Mouse (Mus musculus) cerebellum, postnatal 36 days (tissue): ENCODE results near the gene Cyp2g1.
"Not testable (repeated sequence)": the region's sequence is repeated elsewhere in the genome, so short reads cannot be mapped to it uniquely, and the experiment has no call there.

ENCODE experiments used
- DNase-seq, 2 experiments: peaks; one replicate each; pipeline ENCODE4 v3.0.0; 2021 to 2022; ENCODE audit warnings: mixed read lengths in 2 of 2

Cyp2g1 gene

DNA sequence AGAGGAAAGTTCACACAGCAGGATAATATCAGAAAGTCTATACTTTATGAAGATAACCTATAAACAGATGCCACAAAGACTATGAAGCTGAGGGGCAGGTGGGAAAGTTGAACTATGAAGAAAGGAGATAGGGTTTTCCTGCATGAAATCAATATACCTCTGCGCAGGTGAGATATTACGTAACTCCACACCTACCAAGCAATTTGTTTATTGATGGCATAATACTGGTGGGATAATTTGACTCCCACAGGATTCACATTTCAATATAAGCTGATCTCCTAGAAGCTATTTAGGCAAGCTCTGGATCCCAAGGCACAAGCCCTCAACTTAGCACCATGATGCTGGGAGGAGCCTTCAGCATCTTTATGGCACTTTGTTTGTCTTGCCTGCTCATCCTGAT, at the start of gene Cyp2g1:
Gene Cyp2g1 (plus strand): TSS at position 301 of the 400 bp plus-strand sequence.
- DNase-seq = no peak

DNA sequence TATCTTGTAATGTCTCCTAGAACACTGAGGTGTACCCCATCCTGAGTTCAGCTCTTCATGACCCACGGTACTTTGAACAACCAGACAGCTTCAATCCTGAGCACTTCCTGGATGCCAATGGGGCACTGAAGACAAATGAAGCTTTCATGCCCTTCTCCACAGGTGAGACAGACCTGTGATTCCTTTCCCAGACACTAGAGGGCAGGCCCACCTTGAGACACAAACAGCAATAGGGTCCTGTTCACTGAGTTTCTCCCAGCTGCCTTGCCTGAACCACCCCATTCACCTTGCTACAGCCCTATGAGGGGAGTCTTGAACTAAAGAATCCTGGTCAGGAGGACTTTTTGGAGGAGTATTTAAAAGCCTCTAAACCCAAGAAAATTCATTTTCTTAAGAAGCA, 41.6 kb upstream of the Cyp2g1 start:
- DNase-seq = no peak

DNA sequence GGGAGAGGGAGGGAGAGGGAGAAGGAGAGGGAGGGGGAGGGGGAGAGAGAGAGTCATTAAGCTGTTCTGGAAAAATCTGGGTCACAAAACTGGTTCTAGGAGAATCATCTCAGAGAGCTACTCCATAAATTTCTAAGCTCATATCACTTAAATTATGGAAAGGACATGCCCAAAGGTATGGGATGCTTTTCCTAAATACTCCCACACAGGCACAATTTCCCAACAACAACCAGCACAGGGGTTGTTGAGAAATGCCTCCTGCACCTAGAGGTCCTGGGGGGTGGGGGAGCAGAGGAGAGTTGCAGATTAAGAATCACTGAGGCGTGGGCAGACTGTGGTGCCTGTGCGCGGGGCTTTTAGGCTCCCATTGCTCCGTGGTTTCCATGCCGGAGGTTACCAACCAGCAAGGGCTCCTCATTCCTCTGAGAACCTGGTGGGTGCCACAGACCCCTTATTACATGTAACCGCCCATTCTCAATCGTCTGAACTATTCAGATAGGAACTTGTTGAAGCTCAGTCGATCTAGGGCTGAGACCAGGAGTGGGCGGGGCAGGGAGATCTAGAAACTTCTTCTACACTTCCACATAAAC, 38.7 kb upstream of the Cyp2g1 start:
- DNase-seq = no peak

DNA sequence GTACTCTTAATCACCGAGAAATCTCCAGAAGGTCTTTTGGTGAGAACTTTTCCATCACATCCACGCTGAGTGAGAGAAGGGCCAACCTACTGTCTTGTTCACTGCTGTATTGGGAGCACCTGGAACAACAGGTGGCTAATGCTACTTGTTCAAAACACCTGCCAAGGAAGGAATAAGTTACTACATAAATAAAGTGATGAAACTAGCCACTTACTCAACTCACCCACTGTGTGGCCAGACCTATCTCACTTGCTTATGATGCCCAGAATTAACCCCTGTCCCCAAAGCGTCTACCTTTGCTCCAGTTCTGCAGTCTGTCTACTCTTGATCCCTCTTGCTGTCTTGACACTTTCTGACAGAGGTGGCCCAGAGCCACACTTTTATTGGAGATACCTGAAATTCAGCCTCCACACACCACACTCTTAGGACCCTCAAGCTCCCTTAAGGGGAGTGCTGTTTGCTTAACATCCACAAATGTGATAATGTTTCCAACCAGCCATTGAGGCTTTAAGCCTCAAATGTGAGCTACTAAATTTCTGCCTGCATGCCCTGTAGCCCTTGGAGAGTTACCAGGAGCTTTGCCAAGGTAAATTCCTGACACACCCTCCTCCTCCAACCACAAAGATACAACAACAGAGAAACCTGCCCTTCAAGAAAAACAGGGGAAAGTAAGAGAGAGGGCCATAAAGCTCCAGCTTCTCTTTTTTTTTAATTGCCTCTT, 35.7 kb upstream of the Cyp2g1 start:
- DNase-seq = no peak

DNA sequence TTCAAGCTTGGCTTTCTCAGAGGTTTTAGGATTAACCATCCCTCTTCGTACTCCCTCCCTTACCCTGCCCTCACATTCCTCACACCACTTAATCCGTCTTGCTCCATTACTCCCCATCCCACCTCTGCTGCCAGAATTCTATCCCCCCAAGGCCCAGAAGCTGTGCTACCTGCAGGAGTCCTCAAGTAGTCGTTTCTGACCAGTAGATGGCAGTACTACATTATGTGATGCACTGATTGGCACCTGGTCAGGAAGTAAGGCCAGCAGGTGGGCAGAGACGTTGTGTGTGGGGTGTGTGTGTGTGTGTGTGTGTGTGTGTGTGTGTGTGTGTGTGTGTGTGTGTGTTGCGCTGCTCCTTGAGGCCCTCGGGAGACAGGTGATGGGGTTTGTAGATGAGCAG, 32.8 kb upstream of the Cyp2g1 start:
- DNase-seq = no peak

DNA sequence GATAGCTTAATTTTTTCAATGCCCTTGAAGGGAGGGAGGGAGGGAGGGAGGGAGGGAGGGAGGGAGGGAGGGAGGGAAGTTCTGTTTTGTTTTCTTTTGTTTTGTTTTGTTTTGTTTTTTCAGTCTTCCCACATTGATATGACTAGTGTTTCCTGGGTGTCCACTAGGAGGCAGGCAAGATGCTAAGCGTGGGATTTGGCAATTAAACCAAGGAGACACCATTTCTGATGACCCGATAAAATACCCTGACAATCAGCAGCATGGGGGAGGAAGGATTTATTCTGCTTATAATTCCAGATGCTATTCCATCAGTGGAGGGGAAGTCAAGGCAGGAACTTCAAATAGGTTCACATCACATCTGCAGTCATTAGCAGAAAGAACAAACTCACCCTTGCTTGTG, 30.9 kb upstream of the Cyp2g1 start:
- no peak for DNase-seq

DNA sequence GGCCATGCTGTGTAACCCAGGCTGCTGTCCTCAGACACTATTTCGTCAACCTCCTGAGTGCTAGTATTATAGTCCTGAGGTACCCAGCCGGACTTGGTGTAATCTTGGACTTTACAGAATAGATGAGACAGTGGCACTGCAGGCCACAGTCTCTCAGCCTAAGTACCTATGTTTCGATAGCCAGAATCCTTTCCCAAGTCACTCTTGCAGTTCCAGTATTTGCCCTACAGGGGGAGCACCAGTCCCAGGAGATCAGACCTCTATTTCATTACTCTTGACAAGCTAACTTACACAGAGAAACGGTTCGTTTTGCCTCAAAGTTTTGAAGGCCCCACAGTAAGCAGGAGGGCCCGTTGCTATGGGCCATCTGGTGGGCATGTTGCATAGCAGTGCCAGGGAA, 30.2 kb upstream of the Cyp2g1 start:
- peak in 1 of 2 experiments; percentile 3 for DNase-seq

DNA sequence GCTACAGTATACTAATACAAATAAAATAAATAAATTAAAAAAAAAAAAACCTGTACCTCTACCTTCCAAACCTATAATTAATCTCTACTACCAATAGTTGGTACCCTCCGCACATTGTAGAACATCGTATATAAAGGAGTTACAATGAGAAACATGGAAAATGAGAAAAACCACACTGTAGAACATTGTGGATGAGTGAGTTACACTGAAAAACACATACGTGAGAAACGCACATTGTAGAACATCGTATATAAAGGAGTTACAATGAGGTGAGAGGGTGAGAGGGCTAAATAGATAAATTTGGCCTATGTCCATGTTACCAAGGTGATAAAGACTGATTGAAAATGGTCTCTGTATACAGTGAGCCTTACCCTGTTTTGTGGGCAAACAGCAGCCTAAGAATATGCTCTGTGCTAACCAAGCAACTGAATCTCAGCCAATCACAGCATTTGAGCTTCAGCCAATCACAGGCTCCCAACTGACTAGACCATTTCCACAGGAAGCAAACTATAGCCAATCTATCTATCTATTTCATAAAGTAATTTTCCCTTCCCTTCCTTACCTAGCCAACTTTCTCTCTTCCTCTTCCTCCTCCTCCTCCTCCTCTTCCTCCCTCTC, 28.8 kb upstream of the Cyp2g1 start:
- DNase-seq = no peak

DNA sequence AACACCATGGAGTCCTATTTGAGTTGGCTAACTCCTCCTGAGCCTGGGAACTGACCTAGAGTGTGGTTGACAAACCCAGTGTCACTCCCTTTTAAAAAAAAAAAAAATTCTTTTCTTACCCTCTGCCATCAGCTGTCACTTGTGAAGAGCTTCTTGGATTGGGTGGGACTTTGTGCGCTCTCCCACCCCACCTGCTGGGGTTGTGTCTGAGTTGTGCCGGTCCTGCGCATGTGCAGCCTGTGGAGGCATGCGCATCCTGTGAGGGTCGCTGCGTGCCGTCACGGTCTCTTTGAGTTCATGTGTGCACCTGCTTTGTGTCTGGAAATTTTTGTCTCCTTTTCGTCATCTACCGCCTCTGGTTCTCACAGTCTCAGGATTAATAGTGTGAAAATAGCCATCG, 28.2 kb upstream of the Cyp2g1 start:
- no peak for DNase-seq

DNA sequence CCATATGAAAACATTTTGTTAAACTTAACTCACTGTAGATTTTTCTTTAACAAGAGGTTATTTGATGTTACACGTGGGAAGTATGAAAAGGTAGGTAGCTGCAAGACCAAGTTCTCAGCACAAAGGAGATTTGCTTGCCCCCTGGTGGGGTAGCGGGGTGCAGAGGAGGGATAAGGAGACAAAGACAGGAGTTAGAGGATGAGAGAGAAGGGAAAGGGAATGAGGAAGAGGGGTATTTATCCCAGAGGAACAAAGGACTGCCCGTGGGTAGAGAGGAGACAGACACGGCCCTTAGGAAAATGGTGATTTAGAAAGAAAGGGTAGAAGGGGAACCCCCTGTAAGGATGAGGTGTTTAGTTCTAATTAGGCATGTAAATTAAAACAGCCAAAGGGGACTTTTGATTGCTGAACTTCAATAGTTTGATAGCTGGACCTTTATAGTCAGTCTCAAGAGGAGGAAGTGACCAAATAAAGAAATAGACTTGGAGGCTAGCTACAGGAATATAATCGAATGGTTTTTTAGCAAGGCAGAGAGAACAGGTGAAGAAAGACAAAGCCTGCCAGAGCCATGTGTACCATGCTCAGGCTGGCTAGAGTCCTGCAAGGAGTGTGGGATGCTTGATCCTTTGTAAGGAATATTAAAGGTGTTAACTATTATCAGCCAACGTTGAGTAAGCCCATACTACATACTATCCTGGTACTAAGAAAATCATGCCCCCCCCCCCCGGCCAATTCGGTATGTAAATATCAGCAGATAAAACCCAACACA, 27.5 kb upstream of the Cyp2g1 start:
- no peak for DNase-seq

DNA sequence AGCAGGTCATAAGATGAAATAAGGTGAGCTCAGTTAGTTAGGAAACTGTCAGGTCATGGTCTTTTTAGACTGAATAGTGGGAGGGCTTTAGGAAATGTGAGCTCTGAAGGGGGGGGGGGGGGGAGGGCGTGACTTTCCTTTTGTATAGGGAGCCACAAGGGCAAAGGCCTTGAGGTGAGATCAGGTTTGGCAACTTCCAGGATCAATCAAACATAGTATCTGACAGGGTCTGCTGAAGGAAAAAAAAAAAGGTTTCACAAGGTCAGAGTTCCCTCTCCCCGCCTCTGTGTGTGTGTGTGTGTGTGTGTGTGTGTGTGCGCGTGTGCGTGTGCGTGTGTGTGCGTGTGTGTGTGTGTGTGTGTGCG, 26.9 kb upstream of the Cyp2g1 start:
- DNase-seq = no peak

DNA sequence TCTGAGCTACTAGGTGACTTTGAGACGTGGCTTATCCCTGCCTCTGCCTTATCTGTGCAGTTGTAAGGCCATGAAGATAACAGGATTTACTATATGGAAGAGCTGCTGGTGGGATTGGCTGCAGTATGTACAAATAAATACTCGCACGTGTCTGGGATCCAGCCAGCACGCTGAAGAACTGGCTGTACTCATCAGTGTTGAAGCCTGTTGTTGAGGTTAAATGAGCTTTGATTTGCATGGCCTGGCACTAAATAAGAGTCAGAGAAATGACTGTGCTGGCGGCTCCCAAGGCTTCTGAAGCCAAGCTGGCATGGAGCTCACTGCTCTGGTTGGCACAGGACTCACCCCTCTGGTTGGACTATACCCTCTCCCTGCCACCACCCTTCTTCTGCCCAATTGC, 25.5 kb upstream of the Cyp2g1 start:
- peak in 1 of 2 experiments; percentile 1 for DNase-seq

DNA sequence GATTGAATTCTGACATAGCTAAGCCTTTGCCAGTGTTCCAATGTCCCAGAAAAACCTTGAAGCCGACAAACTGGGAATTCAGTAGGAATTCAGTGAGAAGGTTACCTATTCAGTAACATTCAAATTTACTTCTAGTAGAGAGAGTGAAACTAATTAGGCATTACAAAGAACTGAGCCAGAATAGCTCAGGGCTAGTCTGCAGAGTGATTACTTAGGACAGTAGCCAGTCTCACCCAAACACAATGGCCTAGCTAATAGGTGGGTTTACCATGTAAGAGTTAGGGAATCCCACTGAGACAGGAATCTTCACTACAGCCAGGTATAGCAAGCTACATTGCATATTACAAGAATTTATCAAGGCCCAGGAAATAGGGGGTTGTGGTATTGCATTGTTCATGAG, 22.7 kb upstream of the Cyp2g1 start:
- DNase-seq = not testable (repeated sequence)

DNA sequence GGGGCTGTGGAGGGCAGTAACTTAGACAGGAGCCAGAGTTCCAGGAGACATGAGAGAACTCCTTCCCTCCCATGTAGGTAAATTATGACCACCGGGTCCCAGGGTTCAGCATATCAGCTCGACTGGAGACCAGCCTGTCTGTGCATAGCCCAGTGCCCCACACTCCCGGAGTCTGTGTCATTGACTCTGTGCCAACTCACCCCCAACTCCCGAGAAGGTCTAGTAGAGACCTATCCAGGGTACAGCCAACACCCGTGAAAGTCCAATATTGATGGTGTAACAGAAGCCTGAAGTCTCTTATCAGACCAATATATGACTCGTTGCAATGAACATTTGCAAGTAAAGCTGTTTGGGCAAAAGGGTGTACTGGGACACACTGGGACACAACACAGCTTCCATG, 18.7 kb upstream of the Cyp2g1 start:
- no peak for DNase-seq

DNA sequence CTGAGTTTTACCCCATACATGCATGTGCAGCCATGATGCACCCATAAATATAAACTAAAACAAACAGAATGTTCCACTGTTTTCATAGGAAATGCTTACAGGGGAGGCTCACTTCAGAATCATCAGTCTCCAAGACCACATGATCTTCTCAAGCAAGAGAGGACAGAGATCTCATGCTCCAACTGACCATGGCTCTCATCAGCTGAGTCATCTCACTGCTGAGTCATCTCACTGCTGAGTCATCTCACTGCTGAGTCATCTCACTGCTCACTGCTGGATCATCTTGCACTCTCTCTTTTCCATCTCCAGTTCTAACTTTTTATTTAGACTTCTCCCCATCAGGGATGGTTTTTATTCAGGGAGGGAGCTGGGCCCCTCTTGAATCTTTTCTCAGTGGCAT, 8.6 kb upstream of the Cyp2g1 start:
- DNase-seq = no peak

DNA sequence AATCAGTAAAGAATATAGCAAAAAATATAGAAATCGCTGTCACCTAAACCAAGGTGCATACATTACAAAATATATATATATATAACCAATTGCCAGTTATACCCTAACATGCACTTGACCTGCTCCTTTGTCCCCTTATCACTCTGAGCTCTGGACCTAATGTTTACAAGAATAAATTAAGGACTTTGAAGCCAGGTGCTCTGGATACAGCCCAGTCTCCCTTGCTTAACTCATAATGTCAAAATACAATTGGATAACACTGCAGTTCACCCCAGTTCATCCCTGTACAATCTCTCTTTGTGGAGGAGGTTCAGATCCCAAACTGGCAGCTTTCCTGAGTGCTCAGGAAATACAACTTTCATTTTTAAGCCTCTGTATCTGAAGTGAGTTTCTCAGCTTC, 7.7 kb upstream of the Cyp2g1 start:
- no peak for DNase-seq

DNA sequence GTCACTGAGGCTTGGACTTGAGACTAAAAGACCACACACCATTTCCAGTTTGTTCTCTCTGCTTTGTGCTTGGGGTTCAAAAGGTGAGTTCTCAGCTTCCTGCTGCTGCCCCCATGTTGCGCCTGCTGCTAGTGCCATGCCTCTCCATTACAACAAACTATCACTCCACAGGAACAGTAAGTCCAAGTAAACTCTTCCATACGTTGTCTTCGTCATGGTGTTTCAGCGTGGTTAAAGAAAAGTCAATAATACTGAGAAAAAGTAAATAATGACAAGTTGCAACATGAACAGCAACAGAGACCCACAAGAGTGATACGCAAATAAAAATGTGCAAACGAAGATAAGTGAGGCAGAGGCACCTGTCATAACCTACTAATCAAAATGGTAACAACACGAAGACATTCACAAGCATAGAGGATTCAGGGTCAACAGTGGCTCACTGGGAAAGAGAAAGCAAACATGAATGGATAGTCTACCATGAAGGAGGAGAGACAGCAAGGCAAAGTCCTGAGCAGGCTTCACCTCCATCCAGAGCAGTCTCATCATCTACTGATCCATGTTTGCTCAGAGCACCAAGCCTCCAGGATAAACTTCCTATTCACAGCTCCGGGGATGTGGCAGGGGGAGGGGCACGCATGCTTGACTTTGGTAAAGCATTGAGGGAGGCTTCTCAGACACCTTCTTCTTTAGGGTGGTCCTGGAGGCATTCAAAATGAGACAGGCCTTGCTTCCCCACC, 23.0 kb downstream of the Cyp2g1 start:
- DNase-seq = not testable (repeated sequence)

DNA sequence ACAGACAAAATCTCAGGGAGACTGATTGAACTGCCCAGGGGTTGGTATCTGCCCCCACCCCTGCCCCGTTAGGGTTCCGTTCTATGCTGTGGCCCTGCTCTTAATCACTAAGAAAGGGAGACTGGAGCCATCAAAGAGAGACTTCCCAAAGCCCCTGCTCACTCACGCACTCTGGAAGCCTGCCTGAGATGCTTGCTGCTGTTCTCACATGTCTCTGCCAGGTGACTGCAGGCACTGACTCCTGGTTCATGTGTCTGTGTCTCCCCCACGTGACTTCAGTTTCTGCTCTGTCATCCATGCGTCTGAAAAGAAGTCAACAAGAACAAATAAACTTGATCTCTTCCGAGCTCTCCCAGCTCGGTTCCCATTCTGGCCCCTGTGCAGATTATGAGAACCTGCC, 24.0 kb downstream of the Cyp2g1 start:
- not testable (repeated sequence) for DNase-seq

DNA sequence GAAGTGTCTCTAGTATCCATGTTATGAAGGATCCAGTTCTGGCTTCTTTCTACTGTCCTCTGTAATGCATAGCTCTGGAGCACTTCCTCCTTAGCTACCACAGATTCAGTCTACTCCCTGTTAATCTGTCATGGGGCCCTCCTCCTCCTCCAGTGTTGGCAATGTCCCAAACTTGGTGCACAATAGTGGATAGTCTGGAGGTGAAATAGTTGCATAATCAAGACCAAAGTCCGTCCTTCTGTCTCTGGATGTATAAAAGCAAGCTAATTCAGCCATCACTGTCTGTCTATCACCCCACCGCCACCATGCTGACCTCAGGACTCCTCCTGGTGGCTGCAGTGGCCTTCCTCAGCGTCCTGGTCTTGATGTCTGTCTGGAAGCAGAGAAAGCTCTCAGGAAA, 26.4 kb downstream of the Cyp2g1 start, which contains the start of gene Cyp2a5:
Gene Cyp2a5 (plus strand): TSS at position 247 of the 400 bp plus-strand sequence.
- not testable (repeated sequence) for DNase-seq

DNA sequence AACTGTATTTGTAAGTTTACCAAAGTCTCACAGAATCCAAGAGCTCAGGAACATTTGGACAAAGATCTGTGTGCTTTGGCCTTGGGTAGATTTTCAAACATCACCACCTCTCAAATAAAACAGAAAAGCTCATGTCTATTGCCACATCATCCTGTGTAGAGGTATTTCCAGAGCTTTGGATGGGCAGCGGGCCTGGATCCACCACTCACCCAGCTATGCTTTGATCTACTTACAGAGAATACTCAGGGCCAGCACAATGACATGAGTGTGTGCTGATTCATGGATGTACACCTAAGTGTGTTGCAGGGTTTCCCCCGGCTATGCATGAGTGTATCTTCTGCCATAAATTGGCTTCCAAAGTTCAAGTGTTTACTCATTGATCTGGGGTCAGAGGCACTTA, 34.7 kb downstream of the Cyp2g1 start:
- not testable (repeated sequence) for DNase-seq

DNA sequence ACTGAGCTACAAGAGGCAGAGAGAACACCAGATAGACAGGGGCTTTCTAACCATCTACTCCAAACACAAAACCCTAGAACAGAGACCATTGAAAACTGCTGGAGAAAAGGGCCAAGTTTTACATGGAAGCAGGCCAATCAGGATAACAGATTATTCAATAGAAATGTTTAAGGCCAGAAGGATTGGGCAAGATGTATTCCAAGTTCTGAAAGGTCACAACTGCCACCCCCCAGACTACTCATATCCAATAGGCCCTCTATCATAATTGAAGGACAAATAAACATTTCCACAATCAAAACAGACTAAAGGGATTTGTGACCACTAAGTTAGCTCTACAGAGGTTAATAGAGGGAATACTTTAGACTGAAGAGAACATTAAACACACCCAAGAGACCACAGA, 41.4 kb downstream of the Cyp2g1 start:
- not testable (repeated sequence) for DNase-seq
